Mouse (Mus musculus) urinary bladder, postnatal 14 days (tissue): ENCODE results near the gene Nprl3.
"Not testable (repeated sequence)": the region's sequence is repeated elsewhere in the genome, so short reads cannot be mapped to it uniquely, and the experiment has no call there.

Experiments used
- DNase-seq: peaks from one replicate; pipeline ENCODE4 v3.0.0; 2021; ENCODE audit warnings: low spot score

Gene Nprl3

DNA sequence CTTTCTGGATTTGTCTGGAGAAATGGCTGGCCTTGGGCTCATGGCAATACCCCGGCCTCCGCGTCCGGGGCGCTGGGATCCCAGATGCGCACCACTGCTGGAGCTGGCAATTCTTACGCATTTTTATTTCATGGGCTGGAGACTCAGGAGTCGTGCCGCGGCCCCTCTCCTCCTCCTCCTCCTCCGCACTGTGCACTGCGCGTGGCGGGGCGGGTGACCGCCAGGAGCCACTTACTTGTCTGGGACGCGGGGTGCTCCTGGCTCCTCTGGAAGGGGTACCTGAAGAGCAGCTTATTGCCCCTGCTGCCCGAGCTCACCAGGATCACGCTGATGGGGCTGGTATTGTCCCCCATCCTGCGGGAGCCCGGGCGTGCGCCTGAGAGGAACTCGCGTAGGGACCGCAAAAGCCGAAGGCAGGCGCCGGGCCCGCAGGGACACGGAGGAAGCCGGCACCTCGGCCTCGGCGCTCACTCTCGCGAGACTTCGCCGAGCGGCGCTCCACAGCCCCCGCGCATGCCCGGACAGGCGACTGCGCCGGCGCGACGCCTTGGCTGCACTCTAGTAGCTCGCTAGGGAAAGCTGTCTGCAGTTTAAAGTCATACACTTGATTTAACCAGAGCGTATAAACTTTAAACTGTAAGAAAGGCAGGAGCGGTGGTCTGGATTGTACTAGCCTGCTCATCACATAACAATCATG lies at the start of gene Nprl3:
Gene Nprl3 (minus strand): TSS at position 520 of the 697 bp plus-strand sequence.
- peak; percentile 97 for DNase-seq

GRCm38 (mm10) chr11:32316009-32316408 lies 48.5 kb upstream of the Nprl3 start:
- DNase-seq: no peak

DNA sequence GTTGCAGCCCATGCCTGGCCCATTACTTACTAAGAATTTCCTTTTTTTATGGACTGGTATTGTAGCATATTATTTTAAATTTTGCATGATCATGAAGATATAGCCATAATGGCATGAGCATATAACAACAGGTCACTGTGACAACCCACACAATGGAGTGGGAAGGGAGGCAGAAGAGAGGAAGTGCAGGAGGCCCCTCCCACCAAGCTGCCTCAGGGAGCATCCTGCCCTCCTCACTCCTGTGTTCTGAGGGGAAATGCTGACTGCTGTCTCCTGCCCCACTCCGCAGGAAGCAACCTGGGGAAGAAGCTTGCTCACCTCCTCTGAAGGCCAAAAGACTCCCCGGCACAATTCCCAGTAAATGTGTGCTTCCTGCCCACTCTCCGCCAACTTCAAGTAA lies 42.4 kb upstream of the Nprl3 start:
- no peak for DNase-seq

GRCm38 (mm10) chr11:32309446-32309845 lies 41.9 kb upstream of the Nprl3 start:
- no peak for DNase-seq

GRCm38 (mm10) chr11:32307006-32307405 lies 39.5 kb upstream of the Nprl3 start:
- no peak for DNase-seq

GRCm38 (mm10) chr11:32303455-32303854 lies 35.9 kb upstream of the Nprl3 start:
- no peak for DNase-seq

DNA sequence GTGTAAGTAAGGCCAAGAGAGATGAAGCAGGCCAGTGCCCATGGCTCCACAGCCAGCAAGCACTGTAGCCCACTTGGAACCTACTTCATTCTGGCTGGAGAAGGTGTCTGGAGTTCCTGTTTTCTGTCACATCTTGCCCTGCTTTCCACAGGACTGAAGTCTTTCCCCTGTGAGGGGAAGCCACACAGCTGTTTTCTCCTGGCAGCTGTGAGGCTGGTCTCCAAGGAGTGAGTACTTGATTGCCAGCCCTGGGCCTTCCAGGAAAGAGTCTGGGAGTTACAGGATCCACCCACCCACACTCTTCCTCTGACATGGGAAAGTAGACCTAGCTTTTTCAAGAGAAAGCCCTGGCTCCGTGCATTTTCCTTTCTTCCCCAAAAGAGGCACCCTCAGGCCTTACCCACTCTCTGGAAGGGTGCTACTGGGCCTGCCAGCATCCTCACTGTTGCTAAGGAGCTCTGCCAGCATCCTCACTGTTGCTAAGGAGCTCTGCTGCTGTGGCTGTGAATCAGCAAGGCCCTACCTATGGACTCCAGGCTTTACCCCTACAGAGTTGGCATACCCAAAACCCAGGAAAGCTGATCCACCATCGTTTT lies 35.4 kb upstream of the Nprl3 start:
- peak; percentile 17 for DNase-seq

DNA sequence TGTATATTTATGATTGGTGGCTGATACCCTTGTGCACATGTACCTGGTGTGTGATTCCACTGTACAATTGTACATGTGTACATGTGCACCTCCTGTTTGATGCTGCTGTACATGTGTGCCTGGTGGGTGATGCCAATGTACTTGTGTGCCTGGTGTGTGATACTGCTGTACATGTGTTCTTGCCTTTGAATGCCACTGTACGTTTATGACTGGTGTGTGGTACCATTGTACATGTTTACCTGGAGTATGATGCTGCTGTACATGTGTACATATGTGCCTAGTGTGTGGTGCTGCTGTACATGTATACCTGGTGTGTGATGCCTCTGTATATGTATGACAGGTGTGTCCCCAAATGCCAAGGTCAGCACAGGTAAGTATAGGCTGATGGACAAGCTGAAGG lies 34.0 kb upstream of the Nprl3 start:
- DNase-seq: no peak

DNA sequence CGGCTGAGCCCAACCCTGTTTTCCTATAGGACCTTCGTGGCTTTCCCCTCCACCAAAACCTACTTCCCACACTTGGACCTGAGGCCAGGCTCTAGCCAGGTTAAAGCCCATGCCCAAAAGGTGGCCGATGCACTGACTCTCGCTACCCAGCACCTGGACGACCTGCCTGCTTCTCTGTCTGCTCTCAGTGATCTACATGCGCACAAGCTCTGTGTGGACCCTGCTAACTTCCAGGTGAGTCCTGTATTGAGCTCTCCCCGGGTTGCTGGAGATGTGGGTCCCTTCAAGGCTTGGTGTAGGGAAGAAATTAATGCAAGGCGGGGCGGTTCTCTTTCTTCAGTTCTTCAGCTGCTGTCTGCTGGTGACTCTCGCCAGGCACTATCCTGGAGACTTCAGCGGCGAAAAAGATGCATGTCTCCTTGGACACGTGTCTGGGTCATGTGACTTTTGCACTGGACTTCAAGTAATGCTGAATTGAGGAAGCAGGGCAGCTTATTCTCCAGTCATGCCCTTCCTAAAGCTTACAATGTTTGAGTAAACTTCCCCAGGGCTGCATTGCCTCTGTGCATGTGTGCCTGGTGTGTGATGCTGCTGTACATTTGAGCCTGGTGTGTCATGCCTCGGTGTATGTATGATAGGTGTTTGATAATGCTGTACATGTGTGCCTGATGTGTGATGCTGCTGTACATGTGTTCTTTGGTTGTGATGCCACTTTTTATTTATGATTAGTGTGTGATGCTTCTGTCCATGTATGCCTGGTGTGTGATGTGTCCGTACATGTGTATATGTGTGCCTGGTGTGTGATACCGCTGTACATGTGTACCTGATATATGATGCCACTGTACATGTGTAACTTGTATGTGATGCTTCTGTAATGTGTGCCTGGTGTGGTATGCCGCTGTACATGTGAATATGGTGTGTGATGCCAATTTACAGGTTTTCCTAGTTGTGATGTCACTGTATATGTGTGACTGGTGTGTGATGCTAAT lies 33.1 kb upstream of the Nprl3 start:
- DNase-seq: no peak

GRCm38 (mm10) chr11:32299865-32300264 lies 32.4 kb upstream of the Nprl3 start, which contains the start of gene Hbq1a:
TSS of gene Hbq1a (plus strand) at chr11:32300069.
- peak; percentile 64 for DNase-seq

- DNase-seq: no peak
Measured at GRCm38 (mm10) chr11:32298532-32298918, 31.0 kb upstream of the Nprl3 start.

DNA sequence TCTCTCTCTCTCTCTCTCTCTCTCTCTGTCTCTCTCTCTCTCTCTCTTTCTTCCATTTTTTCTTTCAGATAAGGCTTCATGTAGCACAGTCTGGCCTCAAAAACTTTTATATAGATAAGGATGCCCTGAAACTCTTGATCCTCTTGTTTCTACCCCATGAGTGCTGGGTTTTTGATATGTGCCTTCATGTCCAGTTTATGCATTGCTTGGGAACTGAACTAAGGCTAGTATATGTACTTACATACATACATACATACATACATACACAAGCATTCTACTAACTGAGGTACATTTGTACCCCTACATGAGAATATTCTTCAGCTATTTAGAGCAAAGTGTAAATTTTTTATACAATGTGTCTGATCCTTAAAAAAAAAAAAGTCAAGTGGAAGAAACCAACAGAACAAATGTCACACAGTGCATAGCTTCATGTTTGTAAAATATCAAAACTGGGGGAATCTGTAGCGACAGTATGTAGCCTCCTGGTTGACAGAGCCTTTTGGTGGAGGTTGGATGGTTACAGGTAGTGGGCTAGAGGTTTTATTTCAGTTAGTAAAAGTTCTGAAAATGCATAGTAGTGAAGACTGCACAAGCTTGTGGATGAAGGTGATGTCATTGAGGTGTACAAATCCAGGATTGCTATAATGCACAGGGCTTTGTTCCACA lies 30.5 kb upstream of the Nprl3 start:
- DNase-seq: no peak

- DNase-seq: not testable (repeated sequence)
Measured at GRCm38 (mm10) chr11:32297417-32297816, 29.9 kb upstream of the Nprl3 start.

- DNase-seq: not testable (repeated sequence)
Measured at GRCm38 (mm10) chr11:32296203-32296602, 28.7 kb upstream of the Nprl3 start, which contains the start of gene Hba-a2. TSS of gene Hba-a2 (plus strand) at chr11:32296489.

GRCm38 (mm10) chr11:32293479-32293878 lies 26.0 kb upstream of the Nprl3 start:
- not testable (repeated sequence) for DNase-seq

DNA sequence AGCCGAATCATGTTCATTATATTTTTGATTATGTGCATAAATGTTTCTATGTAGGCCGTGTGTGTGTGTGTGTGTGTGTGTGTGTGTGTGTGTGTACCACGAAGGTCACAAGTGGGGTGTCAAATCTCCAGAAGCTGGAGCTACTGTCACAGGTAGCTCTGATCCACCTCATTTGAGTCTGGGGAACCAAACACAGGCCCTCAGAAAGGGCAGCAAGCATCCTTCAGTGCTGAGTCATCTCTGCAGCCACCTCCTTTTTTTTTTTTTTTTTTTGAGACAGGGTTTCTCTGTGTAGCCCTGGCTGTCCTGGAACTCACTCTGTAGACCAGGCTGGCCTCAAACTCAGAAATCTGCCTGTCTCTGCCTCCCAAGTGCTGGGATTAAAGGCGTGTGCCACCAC lies 25.3 kb upstream of the Nprl3 start:
- DNase-seq: not testable (repeated sequence)

GRCm38 (mm10) chr11:32287493-32287825 lies 20.0 kb upstream of the Nprl3 start:
- DNase-seq: no peak

GRCm38 (mm10) chr11:32286695-32287492 lies 19.4 kb upstream of the Nprl3 start, which contains the start of gene Hbq1b:
TSS of gene Hbq1b (plus strand) at chr11:32286965.
- peak; percentile 81 for DNase-seq

DNA sequence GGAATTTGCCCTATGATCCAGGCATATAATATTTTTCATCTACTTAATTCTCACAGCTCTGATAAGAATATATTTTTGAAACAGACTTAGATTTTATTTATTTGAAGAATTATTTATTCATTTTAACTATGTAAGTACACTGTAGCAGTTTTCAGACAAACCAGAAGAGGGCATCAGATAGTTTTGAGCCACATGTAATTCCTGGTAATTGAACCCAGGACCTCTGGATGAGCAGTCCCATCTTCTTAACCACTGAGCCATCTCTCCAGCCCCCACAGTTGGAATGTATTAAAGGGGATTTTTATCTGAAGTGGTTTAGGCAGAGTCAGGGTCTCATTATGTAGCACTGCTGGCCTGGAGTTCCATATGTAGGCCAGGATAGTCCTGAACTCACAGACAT lies 18.4 kb upstream of the Nprl3 start:
- not testable (repeated sequence) for DNase-seq

- DNase-seq: no peak
Measured at GRCm38 (mm10) chr11:32285031-32285775, 17.7 kb upstream of the Nprl3 start.
